Mouse (Mus musculus) lung, postnatal 0 days (tissue): ENCODE data around the gene Lrrc10. TPM values are rescaled to one million over a fixed set of nuclear protein-coding genes. Genes with fewer than 3 reads are reported as not detected.

Experiments
- ATAC-seq: fragments of 200-750 bp; cut with Nextera tagmentation; 2 replicates; pipeline ENCODE4 v1.8.0; 2017; ENCODE audit warnings: moderate library complexity
- DNase-seq: peaks from one replicate; pipeline ENCODE4 v3.0.0-alpha.2; 2016; ENCODE audit warnings: low spot score
- H3K27ac ChIP-seq: fragments of 300-500 bp; sonication (generic); 2 replicates; pipeline ENCODE4 v1.5.1; 2014; ENCODE audit warnings: antibody characterized with exemption, mild to moderate bottlenecking, low read length, mixed read lengths
- H3K27me3 ChIP-seq: fragments of 300-500 bp; sonication (generic); replicated peaks from 2 replicates; pipeline ENCODE4 v1.6.1; 2014; ENCODE audit warnings: low read length, mixed read lengths; ENCODE audit not compliant: insufficient read depth
- H3K36me3 ChIP-seq: fragments of 300-500 bp; sonication (generic); 2 replicates; pipeline ENCODE4 v1.6.1; 2014; ENCODE audit warnings: low read length, mixed read lengths; ENCODE audit not compliant: insufficient read depth
- H3K4me1 ChIP-seq: fragments of 300-500 bp; sonication (generic); 2 replicates; pipeline ENCODE4 v1.6.1; 2014; ENCODE audit warnings: antibody characterized with exemption, low read depth, low read length, mixed read lengths; ENCODE audit not compliant: insufficient read depth
- H3K4me2 ChIP-seq: fragments of 300-500 bp; sonication (generic); replicated peaks from 2 replicates; pipeline ENCODE4 v1.6.1; 2014; ENCODE audit warnings: low read depth, mild to moderate bottlenecking, low read length, moderate library complexity, mixed read lengths
- H3K4me3 ChIP-seq: fragments of 300-500 bp; sonication (generic); 2 replicates; pipeline ENCODE4 v1.5.1; 2014; ENCODE audit warnings: low read depth, low read length
- H3K9ac ChIP-seq: fragments of 300-500 bp; sonication (generic); replicated peaks from 2 replicates; pipeline ENCODE4 v1.6.1; 2014; ENCODE audit warnings: low read depth, mild to moderate bottlenecking
- H3K9me3 ChIP-seq: fragments of 300-500 bp; sonication (generic); 2 replicates; pipeline ENCODE4 v1.6.1; 2016; ENCODE audit warnings: low read length, mixed read lengths
- CTCF ChIP-seq: IDR thresholded peaks from 2 replicates; pipeline ENCODE4 v1.5.1; 2016; ENCODE audit warnings: antibody characterized with exemption, mild to moderate bottlenecking
- EP300 ChIP-seq: IDR thresholded peaks from 2 replicates; pipeline ENCODE4 v1.6.1; 2016; ENCODE audit warnings: antibody characterized with exemption, mild to moderate bottlenecking, control low read depth
- WGBS: fragments of 180-500 bp; shearing (Covaris S2); extraction: QIAGEN DNeasy Blood & Tissue Kit; methylation state at CpG from one replicate; pipeline ENCODE4 v1.1.7; 2014; 5-methylcytosine and 5-hydroxymethylcytosine counted together
- polyA plus RNA-seq: library from polyadenylated mRNA; unstranded; fragments of >200 nt; fragmentation: Nextera tagmentation; extraction: Ambion mirVana; gene quantifications from 2 replicates; pipeline ENCODE4 v1.2.1, GENCODE M21; 2015

Lrrc10 gene
- 0.45 and 0.58 TPM in 2 replicates for polyA plus RNA-seq

DNA sequence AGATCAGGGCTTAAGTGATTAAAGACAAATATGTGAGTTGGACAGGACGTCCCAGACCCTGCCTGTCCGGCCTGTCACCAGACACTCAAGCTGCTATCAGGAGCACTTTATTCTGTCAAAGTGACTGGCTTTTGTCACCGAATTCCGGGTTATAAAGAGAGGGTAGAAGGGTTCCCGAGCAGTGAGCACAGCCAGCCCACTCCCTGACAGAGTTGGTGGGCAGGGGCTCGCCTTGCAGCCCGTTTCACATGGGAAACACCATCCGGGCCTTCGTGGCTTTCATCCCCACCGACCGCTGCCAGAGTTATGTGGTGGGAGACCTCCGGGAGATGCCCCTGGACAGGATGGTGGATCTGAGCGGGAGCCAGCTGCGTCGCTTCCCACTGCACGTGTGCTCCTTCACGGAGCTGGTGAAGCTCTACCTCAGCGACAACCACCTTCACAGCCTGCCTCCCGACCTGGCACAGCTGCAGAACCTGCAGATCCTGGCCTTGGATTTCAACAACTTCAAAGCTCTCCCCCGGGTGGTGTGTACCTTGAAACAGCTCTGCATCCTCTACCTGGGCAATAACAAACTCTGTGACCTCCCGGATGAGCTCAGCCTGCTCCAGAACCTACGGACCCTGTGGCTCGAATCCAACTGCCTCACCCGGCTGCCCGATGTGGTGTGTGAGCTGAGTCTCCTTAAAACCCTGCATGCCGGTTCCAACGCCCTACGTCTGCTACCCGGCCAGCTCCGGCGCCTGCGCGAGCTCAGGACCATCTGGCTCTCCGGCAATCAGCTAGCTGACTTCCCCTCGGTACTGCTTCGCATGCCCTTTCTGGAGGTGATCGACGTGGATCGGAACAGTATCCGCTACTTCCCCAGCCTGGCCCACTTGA, at the start of gene Lrrc10:
TSS of gene Lrrc10 (plus strand) at position 167 of the 882 bp plus-strand sequence.
- no peaks in the 10 kb centered on the region; the same call in 1 of the 2 replicates for H3K4me1 ChIP-seq
- H3K9ac ChIP-seq, result no peak within 1 kb of the TSS
- no peak for TF ChIP-seq EP300
- no peak for TF ChIP-seq CTCF
- DNase-seq (no peak), ATAC-seq (no peak)
- peak within 1 kb of the TSS; percentile 34; the same call in 1 of the 2 replicates for H3K4me2 ChIP-seq
- 0 out of 2 replicates have a peak, but pooled peaks cover 3% of the 10 kb centered on the region for H3K27me3 ChIP-seq
- no peak within 1 kb of the TSS; the same call in 1 of the 2 replicates for H3K4me3 ChIP-seq
- H3K36me3 ChIP-seq, result no peaks in the 10 kb centered on the region
- no peak within 1 kb of the TSS for H3K27ac ChIP-seq
- WGBS, result 32% methylated on average over 40 of the region's 40 CpGs
- H3K9me3 ChIP-seq, result no peaks in the 10 kb centered on the region

DNA sequence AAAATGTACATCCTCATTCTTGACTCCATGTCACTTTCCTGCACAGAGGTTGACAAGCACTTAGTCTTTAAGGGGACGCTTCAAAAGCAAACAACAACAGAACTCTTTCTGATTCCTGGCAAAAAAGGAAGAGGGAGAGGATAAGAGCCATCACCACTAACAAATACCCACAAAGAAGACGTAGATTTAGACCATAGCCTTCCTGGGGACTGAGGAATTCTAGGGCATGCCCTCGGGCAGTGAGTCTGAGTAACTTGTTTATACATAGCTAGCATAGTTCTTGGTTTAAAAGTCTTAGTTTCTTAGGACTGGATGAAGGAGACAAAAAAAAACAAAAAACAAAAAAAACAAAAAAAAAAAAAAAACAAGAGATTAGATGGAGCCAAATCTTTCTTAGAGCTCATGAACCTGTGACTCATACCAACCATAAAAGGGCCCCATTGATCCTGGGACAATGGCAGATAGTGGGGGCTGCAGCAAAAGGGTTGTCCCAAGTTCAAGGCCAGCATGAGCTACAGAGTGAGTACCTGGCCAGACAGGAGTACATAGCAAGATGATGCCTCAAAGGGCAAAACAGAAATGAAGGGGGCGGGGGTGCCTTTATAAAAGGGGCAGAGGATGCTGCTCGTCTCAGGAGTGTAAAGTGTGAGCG, 49.4 kb upstream of the Lrrc10 start:
- Histone ChIP-seq H3K27me3 (no peaks in the 10 kb centered on the region), H3K9ac (no peak overlapping the region), H3K9me3 (no peaks in the 10 kb centered on the region), H3K36me3 (no peaks in the 10 kb centered on the region), H3K27ac (no peak overlapping the region), H3K4me1 (peaks cover 3% of the 10 kb centered on the region; the same call in 1 of the 2 replicates), H3K4me2 (no peak overlapping the region), H3K4me3 (no peak overlapping the region)
- ATAC-seq, result no peak
- DNase-seq, result peak; percentile 11
- WGBS, result 52% methylated on average over 6 of the region's 6 CpGs
- no peak for TF ChIP-seq EP300
- no peak for TF ChIP-seq CTCF

DNA sequence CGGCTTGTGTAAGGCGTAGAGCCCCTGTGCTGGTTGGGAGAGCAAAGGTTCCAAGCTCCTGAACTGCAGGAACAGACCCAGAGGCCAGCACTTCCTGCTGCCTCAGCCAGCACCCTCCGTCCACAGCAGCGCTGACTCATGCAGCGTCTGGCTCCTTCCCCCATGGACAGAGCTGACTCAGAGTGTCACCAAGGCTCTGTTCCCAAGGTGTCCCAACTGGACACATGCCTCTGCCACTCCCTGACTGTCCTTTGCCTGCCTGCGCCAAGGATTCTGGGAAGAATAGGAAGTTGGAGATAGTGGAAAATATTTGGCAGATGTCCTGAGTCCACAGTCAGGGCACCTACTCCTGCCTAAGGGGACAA, 48.9 kb upstream of the Lrrc10 start:
- no peak overlapping the region for H3K27ac ChIP-seq
- DNase-seq (peak; percentile 79), ATAC-seq (peak; percentile 92)
- H3K4me2 ChIP-seq, result no peak overlapping the region
- H3K4me3 ChIP-seq, result no peak overlapping the region
- H3K27me3 ChIP-seq, result no peaks in the 10 kb centered on the region
- no peaks in the 10 kb centered on the region for H3K36me3 ChIP-seq
- H3K9ac ChIP-seq, result no peak overlapping the region
- H3K9me3 ChIP-seq, result no peaks in the 10 kb centered on the region
- no peak for TF ChIP-seq CTCF
- TF ChIP-seq EP300, result no peak
- H3K4me1 ChIP-seq, result peaks cover 3% of the 10 kb centered on the region; the same call in 1 of the 2 replicates
- WGBS, result 40% methylated on average over 6 of the region's 6 CpGs

- no peaks in the 10 kb centered on the region for H3K36me3 ChIP-seq
- H3K9me3 ChIP-seq, result no peaks in the 10 kb centered on the region
- ATAC-seq, result peak; percentile 16; the same call in 1 of the 2 replicates
- H3K4me3 ChIP-seq, result no peak overlapping the region
- no peak overlapping the region for H3K4me2 ChIP-seq
- H3K27me3 ChIP-seq, result no peaks in the 10 kb centered on the region
- no peak for TF ChIP-seq EP300
- TF ChIP-seq CTCF, result 0 out of 2 replicates have a peak, but pooled peaks have one; percentile 4
- H3K9ac ChIP-seq, result no peak overlapping the region
- no peak overlapping the region for H3K27ac ChIP-seq
- peaks cover 3% of the 10 kb centered on the region; the same call in 1 of the 2 replicates for H3K4me1 ChIP-seq
- peak; percentile 25 for DNase-seq
- 60% methylated on average over 17 of the region's 17 CpGs for WGBS
Measured at GRCm38 (mm10) chr10:116998716-116999455, 46.3 kb upstream of the Lrrc10 start.

DNA sequence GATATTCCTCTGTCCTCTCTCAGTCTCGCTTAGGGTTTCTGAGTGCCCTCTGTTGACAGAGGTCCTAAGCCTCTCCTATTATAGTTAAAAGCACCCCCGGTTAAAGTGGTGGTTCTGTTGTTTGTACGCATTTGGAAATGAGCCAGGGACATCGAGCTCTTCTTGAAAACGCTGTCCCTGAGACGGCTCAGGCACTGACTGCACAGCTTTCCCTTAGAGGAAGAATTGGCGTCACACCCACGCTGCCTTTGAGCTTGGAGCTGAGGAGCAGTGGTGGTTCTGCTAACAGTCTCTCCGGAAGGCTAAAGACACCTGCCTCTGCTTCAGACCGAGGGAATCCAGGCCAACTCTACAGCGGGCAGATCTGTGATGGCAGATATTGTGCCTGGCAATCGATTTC, 44.2 kb upstream of the Lrrc10 start:
- Histone ChIP-seq H3K4me2 (no peak overlapping the region), H3K36me3 (no peaks in the 10 kb centered on the region), H3K4me1 (no peaks in the 10 kb centered on the region), H3K9ac (no peak overlapping the region), H3K27ac (no peak overlapping the region), H3K9me3 (no peaks in the 10 kb centered on the region), H3K4me3 (no peak overlapping the region), H3K27me3 (no peaks in the 10 kb centered on the region)
- ATAC-seq (peak; percentile 13; the same call in 1 of the 2 replicates), DNase-seq (peak; percentile 67)
- TF ChIP-seq CTCF, result no peak
- TF ChIP-seq EP300, result no peak
- 38% methylated on average over 12 of the region's 12 CpGs for WGBS
